Mouse (Mus musculus) embryo, embryonic 10.5 days (tissue): ENCODE results near the gene Poc1b.
"Not testable (repeated sequence)": the region's sequence is repeated elsewhere in the genome, so short reads cannot be mapped to it uniquely, and the experiment has no call there.

Experiments used
- DNase-seq: peaks from one replicate; pipeline ENCODE4 v3.0.0-alpha.2; 2015; ENCODE audit warnings: low spot score

Gene Poc1b

GRCm38 (mm10) chr10:99194451-99195055 lies 87.7 kb downstream of the Poc1b start:
- DNase-seq: no peak

GRCm38 (mm10) chr10:99196556-99196955 lies 89.7 kb downstream of the Poc1b start:
- DNase-seq: no peak

GRCm38 (mm10) chr10:99197125-99197524 lies 90.3 kb downstream of the Poc1b start:
- peak; percentile 40 for DNase-seq

GRCm38 (mm10) chr10:99197607-99198305 lies 90.9 kb downstream of the Poc1b start:
- peak; percentile 28 for DNase-seq

- no peak for DNase-seq
These were observed 92.1 kb downstream of the Poc1b start for GRCm38 (mm10) chr10:99198946-99199345.

- DNase-seq: peak; percentile 48
These were observed 94.1 kb downstream of the Poc1b start for GRCm38 (mm10) chr10:99200944-99201343.

GRCm38 (mm10) chr10:99201786-99202185 lies 95.0 kb downstream of the Poc1b start:
- DNase-seq: peak; percentile 18

- peak; percentile 53 for DNase-seq
These were observed 95.5 kb downstream of the Poc1b start for GRCm38 (mm10) chr10:99202363-99202762.

GRCm38 (mm10) chr10:99203163-99203562 lies 96.3 kb downstream of the Poc1b start:
- no peak for DNase-seq

GRCm38 (mm10) chr10:99203577-99204487 lies 97.0 kb downstream of the Poc1b start:
- DNase-seq: peak; percentile 77

- DNase-seq: peak; percentile 51
These were observed 97.7 kb downstream of the Poc1b start for GRCm38 (mm10) chr10:99204553-99204952.

GRCm38 (mm10) chr10:99207121-99207520 lies 100.3 kb downstream of the Poc1b start:
- no peak for DNase-seq

GRCm38 (mm10) chr10:99209146-99209800 lies 102.4 kb downstream of the Poc1b start:
- DNase-seq: no peak

GRCm38 (mm10) chr10:99211021-99211420 lies 104.2 kb downstream of the Poc1b start:
- no peak for DNase-seq

GRCm38 (mm10) chr10:99211503-99212265 lies 104.8 kb downstream of the Poc1b start:
- DNase-seq: no peak

GRCm38 (mm10) chr10:99214421-99215299 lies 107.8 kb downstream of the Poc1b start:
- DNase-seq: no peak

- DNase-seq: not testable (repeated sequence)
These were observed 109.7 kb downstream of the Poc1b start for GRCm38 (mm10) chr10:99216570-99216969.

- no peak for DNase-seq
These were observed 114.7 kb downstream of the Poc1b start for GRCm38 (mm10) chr10:99221540-99221939.

GRCm38 (mm10) chr10:99222726-99223125 lies 115.9 kb downstream of the Poc1b start:
- no peak for DNase-seq

GRCm38 (mm10) chr10:99224218-99224617 lies 117.4 kb downstream of the Poc1b start:
- DNase-seq: no peak
